Mouse (Mus musculus): ENCODE measurements around the gene Zdbf2.

GRCm38 (mm10) chr1:63272125-63272675 is 865 bp upstream of the Zdbf2 start:
- TF ChIP-seq CTCF (IDR thresholded peaks at IDR 0.05; ENCODE audit: borderline replicate concordance, insufficient read depth, low read length): no peak
- no peak for TF ChIP-seq POLR2A (IDR thresholded peaks at IDR 0.05; ENCODE audit: low read depth, low read length)

Data from embryonic fibroblast, embryonic 13.5 days (primary cell).